Mouse (Mus musculus) hindbrain, embryonic 13.5 days (tissue): ENCODE measurements at regions not wholly inside any gene's neighbourhood (a gene's known extent, or its start where the extent isn't known, plus 50 kb on each side); places are given as distances from the start of the nearest gene placed in this dataset.

ENCODE experiments used
- ATAC-seq: fragments of 200-750 bp; cut with Nextera tagmentation; 2 replicates; pipeline ENCODE4 v1.8.0; 2017; ENCODE audit warnings: moderate TSS enrichment; ENCODE audit not compliant: low FRiP score
- H3K27ac ChIP-seq: fragments of 300-500 bp; sonication (generic); 2 replicates; pipeline ENCODE4 v1.5.1; 2015; ENCODE audit warnings: inconsistent platforms, mild to moderate bottlenecking, moderate library complexity
- H3K27me3 ChIP-seq: fragments of 300-500 bp; sonication (generic); 2 replicates; pipeline ENCODE4 v1.6.1; 2015; ENCODE audit warnings: mild to moderate bottlenecking, inconsistent platforms
- H3K36me3 ChIP-seq: fragments of 300-500 bp; sonication (generic); 2 replicates; pipeline ENCODE4 v1.6.1; 2015; ENCODE audit warnings: mild to moderate bottlenecking, inconsistent platforms
- H3K4me1 ChIP-seq: fragments of 300-500 bp; sonication (generic); replicated peaks from 2 replicates; pipeline ENCODE4 v1.6.1; 2015; ENCODE audit warnings: inconsistent platforms
- H3K4me2 ChIP-seq: fragments of 300-500 bp; sonication (generic); 2 replicates; pipeline ENCODE4 v1.6.1; 2015; ENCODE audit warnings: inconsistent platforms, mild to moderate bottlenecking, moderate library complexity
- H3K4me3 ChIP-seq: fragments of 300-500 bp; sonication (generic); 2 replicates; pipeline ENCODE4 v1.5.1; 2015; ENCODE audit warnings: mild to moderate bottlenecking, inconsistent platforms
- H3K9ac ChIP-seq: fragments of 300-500 bp; sonication (generic); 2 replicates; pipeline ENCODE4 v1.6.1; 2015; ENCODE audit warnings: mild to moderate bottlenecking, inconsistent platforms
- H3K9me3 ChIP-seq: fragments of 300-500 bp; sonication (generic); 2 replicates; pipeline ENCODE4 v1.6.1; 2016; ENCODE audit warnings: inconsistent platforms
- WGBS: fragments of 180-500 bp; shearing (Covaris S2); methylation state at CpG from one replicate; pipeline ENCODE4 v1.1.7; 2015; 5-methylcytosine and 5-hydroxymethylcytosine counted together

- Histone ChIP-seq H3K4me1 (peaks cover 5% of the 10 kb centered on the region), H3K4me3 (no peak overlapping the region), H3K27ac (no peak overlapping the region), H3K9ac (no peak overlapping the region), H3K9me3 (no peaks in the 10 kb centered on the region), H3K4me2 (no peak overlapping the region), H3K36me3 (no peaks in the 10 kb centered on the region), H3K27me3 (no peaks in the 10 kb centered on the region)
- no peak for ATAC-seq
- WGBS = 84% methylated on average over 6 of the region's 6 CpGs
Measured at GRCm38 (mm10) chr15:42328535-42328934, 2194.4 kb downstream of the 9330182O14Rik start.

- H3K9ac ChIP-seq = no peak overlapping the region
- H3K4me2 ChIP-seq = no peak overlapping the region
- 68% methylated on average over 4 of the region's 4 CpGs for WGBS
- no peaks in the 10 kb centered on the region for H3K27me3 ChIP-seq
- no peak overlapping the region for H3K4me3 ChIP-seq
- peaks cover 5% of the 10 kb centered on the region for H3K4me1 ChIP-seq
- H3K27ac ChIP-seq = no peak overlapping the region
- H3K36me3 ChIP-seq = no peaks in the 10 kb centered on the region
- no peaks in the 10 kb centered on the region for H3K9me3 ChIP-seq
- ATAC-seq = no peak
Measured at GRCm38 (mm10) chr15:42329742-42330141, 2195.6 kb downstream of the 9330182O14Rik start.

DNA sequence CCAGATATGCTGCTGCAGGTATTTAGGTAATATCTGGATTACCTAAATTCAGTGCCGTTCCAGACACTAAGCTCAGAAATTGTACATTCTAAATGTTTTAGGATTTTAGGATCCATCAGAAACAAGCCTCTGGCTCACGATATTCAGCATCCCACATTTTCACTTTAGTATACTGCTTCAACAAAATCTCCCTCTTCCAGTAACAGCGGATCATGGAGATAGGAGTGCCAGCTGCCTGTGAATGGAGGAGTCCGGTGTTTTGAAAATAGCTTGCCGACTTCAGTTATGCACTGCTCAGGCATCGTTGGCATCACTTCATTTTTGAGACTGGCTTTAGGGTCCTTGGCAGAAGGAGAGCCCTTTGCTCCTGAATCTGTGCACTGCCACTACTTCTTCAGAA is 2199.5 kb downstream of the 9330182O14Rik start:
- WGBS = 93% methylated on average over 6 of the region's 6 CpGs
- Histone ChIP-seq H3K27me3 (no peaks in the 10 kb centered on the region), H3K9ac (no peak overlapping the region), H3K4me1 (no peaks in the 10 kb centered on the region), H3K27ac (no peak overlapping the region), H3K9me3 (no peaks in the 10 kb centered on the region), H3K4me2 (no peak overlapping the region), H3K36me3 (no peaks in the 10 kb centered on the region), H3K4me3 (no peak overlapping the region)
- ATAC-seq = no peak

DNA sequence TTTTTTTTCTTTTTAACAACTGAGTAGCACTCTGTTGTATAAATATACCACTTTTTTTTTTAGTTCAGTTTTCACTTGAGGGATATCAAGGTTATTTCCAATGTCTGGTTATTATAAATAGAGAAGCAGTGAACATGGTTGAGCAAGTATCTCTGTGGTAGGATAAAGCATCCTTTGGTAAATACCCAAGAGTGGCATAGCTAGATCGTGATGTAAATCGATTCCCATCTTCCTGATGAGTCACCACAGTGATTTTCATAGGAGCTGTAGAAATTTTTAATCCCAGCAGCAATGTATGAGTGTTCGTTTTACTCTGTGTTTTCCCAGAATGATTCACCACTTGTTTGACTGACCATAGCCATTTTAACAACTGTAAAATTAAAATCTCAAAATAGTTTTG is 2212.0 kb downstream of the 9330182O14Rik start:
- H3K4me1 ChIP-seq = no peaks in the 10 kb centered on the region

DNA sequence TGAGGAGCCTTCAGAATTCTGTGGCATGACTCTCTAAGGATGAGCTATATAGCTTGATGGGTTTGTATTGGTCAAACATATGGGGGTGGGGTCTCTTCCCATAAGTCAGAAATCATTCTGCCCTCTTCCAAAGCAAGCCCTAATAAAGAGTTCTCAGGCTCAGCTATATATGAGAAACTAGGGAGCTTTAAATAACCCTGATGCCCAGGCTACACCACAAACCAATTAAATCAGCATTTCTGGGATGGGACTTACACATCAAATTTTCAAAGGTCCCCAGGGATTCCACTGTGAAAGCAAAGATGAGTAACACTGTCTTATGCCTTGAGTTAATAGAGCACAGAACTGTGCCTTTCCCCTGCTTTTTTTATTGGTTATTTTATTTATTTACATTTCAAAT is 2227.7 kb downstream of the 9330182O14Rik start:
- Histone ChIP-seq H3K4me1 (no peaks in the 10 kb centered on the region), H3K4me2 (no peak overlapping the region)
- ATAC-seq = no peak

More for the DNA sequence above, 2212.0 kb downstream of the 9330182O14Rik start:
- WGBS = 92% methylated on average over 3 of the region's 3 CpGs
- H3K9me3 ChIP-seq = peaks cover 3% of the 10 kb centered on the region; the same call in 1 of the 2 replicates
- ATAC-seq = no peak
- no peaks in the 10 kb centered on the region for H3K36me3 ChIP-seq
- H3K4me3 ChIP-seq = no peak overlapping the region
- no peak overlapping the region for H3K4me2 ChIP-seq
- no peaks in the 10 kb centered on the region for H3K27me3 ChIP-seq
- no peak overlapping the region for H3K27ac ChIP-seq
- H3K9ac ChIP-seq = no peak overlapping the region

GRCm38 (mm10) chr15:42364979-42365378 is 2230.8 kb downstream of the 9330182O14Rik start:
- H3K9ac ChIP-seq = no peak overlapping the region
- H3K36me3 ChIP-seq = no peaks in the 10 kb centered on the region
- no peak overlapping the region for H3K4me2 ChIP-seq
- H3K27me3 ChIP-seq = no peaks in the 10 kb centered on the region
- no peak overlapping the region for H3K4me3 ChIP-seq
- no peaks in the 10 kb centered on the region for H3K9me3 ChIP-seq
- no peaks in the 10 kb centered on the region for H3K4me1 ChIP-seq
- no peak overlapping the region for H3K27ac ChIP-seq
- no peak for ATAC-seq
- 97% methylated on average over 1 of the region's 1 CpGs for WGBS

More for the DNA sequence above, 2227.7 kb downstream of the 9330182O14Rik start:
- no peaks in the 10 kb centered on the region for H3K9me3 ChIP-seq
- no peak overlapping the region for H3K9ac ChIP-seq
- H3K27me3 ChIP-seq = no peaks in the 10 kb centered on the region
- no peak overlapping the region for H3K4me3 ChIP-seq
- H3K36me3 ChIP-seq = no peaks in the 10 kb centered on the region
- H3K27ac ChIP-seq = no peak overlapping the region

GRCm38 (mm10) chr15:42366796-42367195 is 2232.6 kb downstream of the 9330182O14Rik start:
- 47% methylated on average over 3 of the region's 3 CpGs for WGBS
- no peak for ATAC-seq
- Histone ChIP-seq H3K36me3 (no peaks in the 10 kb centered on the region), H3K27ac (no peak overlapping the region), H3K4me2 (no peak overlapping the region), H3K4me1 (no peaks in the 10 kb centered on the region), H3K9me3 (no peaks in the 10 kb centered on the region), H3K27me3 (no peaks in the 10 kb centered on the region), H3K9ac (no peak overlapping the region), H3K4me3 (no peak overlapping the region)

DNA sequence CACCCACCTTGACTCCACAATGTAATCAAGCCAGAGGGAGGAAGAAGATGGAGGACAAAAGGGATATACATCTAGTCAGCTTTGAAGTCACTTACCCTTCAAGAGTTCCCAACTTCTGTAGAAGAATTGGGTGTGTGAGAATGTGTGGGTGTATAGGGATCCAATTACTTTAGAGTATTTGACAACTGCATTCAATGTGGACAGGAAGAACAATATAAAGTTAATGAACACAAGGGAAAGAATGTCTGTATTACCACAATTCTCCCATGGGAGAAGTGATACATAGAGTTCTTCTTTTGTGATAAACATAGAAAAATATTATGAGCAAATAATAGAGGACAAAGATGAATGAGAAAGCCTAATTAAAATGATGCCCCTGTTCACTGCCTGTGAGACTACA is 2235.4 kb downstream of the 9330182O14Rik start:
- Histone ChIP-seq H3K9ac (no peak overlapping the region), H3K36me3 (no peaks in the 10 kb centered on the region), H3K27ac (no peak overlapping the region), H3K4me2 (no peak overlapping the region), H3K27me3 (no peaks in the 10 kb centered on the region), H3K4me1 (no peaks in the 10 kb centered on the region), H3K4me3 (no peak overlapping the region), H3K9me3 (no peaks in the 10 kb centered on the region)
- ATAC-seq = no peak

GRCm38 (mm10) chr15:42370044-42370443 is 2235.9 kb downstream of the 9330182O14Rik start:
- Histone ChIP-seq H3K4me1 (no peaks in the 10 kb centered on the region), H3K4me2 (no peak overlapping the region), H3K27me3 (no peaks in the 10 kb centered on the region), H3K9ac (no peak overlapping the region), H3K27ac (no peak overlapping the region), H3K36me3 (no peaks in the 10 kb centered on the region), H3K4me3 (no peak overlapping the region), H3K9me3 (no peaks in the 10 kb centered on the region)
- WGBS = 72% methylated on average over 1 of the region's 1 CpGs
- no peak for ATAC-seq

GRCm38 (mm10) chr15:42372704-42373286 is 2238.6 kb downstream of the 9330182O14Rik start:
- H3K9ac ChIP-seq = no peak overlapping the region
- H3K4me2 ChIP-seq = no peak overlapping the region
- no peak overlapping the region for H3K4me3 ChIP-seq
- H3K9me3 ChIP-seq = no peaks in the 10 kb centered on the region
- H3K27ac ChIP-seq = no peak overlapping the region
- no peaks in the 10 kb centered on the region for H3K36me3 ChIP-seq
- H3K4me1 ChIP-seq = no peaks in the 10 kb centered on the region
- ATAC-seq = no peak
- WGBS = 93% methylated on average over 2 of the region's 2 CpGs
- no peaks in the 10 kb centered on the region for H3K27me3 ChIP-seq
